In the genomic region with DNA sequence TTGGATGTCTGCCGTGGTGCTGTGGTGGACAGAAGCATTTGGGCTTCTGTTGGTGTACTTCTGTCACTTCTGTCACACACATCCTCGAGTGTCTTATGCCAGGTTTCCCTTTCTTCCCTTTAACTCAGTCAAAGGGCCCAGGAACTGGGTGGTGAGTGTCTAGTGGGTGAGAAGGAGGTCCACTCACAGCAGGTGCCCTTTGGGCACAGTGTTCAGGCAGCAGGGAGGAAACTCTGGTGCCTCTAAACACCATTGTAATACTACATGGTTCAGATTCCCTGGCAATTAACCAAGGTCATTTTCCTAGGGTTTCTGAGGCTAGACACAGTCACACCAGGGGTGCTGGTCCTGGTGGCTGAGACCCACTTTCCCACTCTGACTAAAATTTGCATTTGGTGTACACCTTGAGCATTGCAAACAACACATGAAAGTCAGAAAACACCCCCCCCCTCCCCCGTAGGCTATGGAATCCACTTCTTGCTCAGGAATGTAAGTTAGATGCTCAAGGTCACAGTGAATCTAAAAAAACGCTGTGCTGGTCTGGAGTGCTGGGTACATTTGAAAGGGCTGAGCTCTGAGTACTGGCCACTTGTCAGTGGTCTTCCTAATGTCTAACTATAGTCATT, we compare ENCODE assay signal across 28 mouse cellular contexts. TPM values are rescaled to one million over a fixed set of nuclear protein-coding genes. Genes with fewer than 3 reads are reported as not detected.
A peak's percentile ranks its signal among the peaks of the same experiment; 100 is the strongest.
DNase-seq lines count a peak whose midpoint lies in the region; ATAC-seq and TF ChIP-seq lines count a peak whose summit lies in the region.
"Had no signal": no experiment of that assay in that cellular context is flagged by ENCODE, and none has a peak within 500 bp of the region (broad histone marks: within the 10 kb centered on the region; RNA-seq: fewer than 3 reads in every experiment).

No protein-coding gene starts in this region.

- H3K36me3 ChIP-seq in hindbrain, postnatal 0 days (ENCODE audit: insufficient read depth, low read length): no peaks in the 10 kb centered on the region
- no peaks in the 10 kb centered on the region for H3K36me3 ChIP-seq in hindbrain, embryonic 13.5 days
- H3K36me3 ChIP-seq: embryonic facial prominence, embryonic 12.5 days; embryonic facial prominence, embryonic 15.5 days; heart, embryonic 12.5 days; heart, embryonic 15.5 days; hindbrain, embryonic 15.5 days; intestine, embryonic 15.5 days had no signal

- H3K9me3 ChIP-seq in hindbrain, postnatal 0 days (ENCODE audit: low read length): no peaks in the 10 kb centered on the region
- no peaks in the 10 kb centered on the region for H3K9me3 ChIP-seq in hindbrain, embryonic 13.5 days
- H3K9me3 ChIP-seq: embryonic facial prominence, embryonic 12.5 days; embryonic facial prominence, embryonic 15.5 days; heart, embryonic 12.5 days; heart, embryonic 15.5 days; hindbrain, embryonic 15.5 days; intestine, embryonic 15.5 days had no signal

- H3K4me1 ChIP-seq in cerebellum, adult 2 months (ENCODE audit: control insufficient read depth, insufficient read depth, low read length): peaks cover 13% of the 10 kb centered on the region; the same call in 1 of the 2 replicates
- H3K4me1 ChIP-seq in hindbrain, postnatal 0 days (ENCODE audit: insufficient read depth, low read length): no peaks in the 10 kb centered on the region
- peaks cover 36% of the 10 kb centered on the region for H3K4me1 ChIP-seq in hindbrain, embryonic 13.5 days (replicated peaks)

- H3K4me3 ChIP-seq in cerebellum, adult 2 months (replicated peaks; ENCODE audit: insufficient read depth, low read depth, low read length): peak overlapping the region; percentile 30
- H3K4me3 ChIP-seq in hindbrain, postnatal 0 days (ENCODE audit: low read length): no peak overlapping the region
- no peak overlapping the region for H3K4me3 ChIP-seq in hindbrain, embryonic 13.5 days
- no peak overlapping the region; the same call in 1 of the 2 replicates for H3K4me3 ChIP-seq in layer of hippocampus, adult 2 months
- H3K4me3 ChIP-seq: embryonic facial prominence, embryonic 12.5 days; embryonic facial prominence, embryonic 15.5 days; gastrocnemius, adult 2 months; heart, embryonic 12.5 days; heart, embryonic 15.5 days; hindbrain, embryonic 15.5 days; intestine, embryonic 15.5 days had no signal

- WGBS in cerebellum, adult 2 months: 35% methylated on average over 4 of the region's 4 CpGs
- 56% methylated on average over 4 of the region's 4 CpGs for WGBS in hindbrain, postnatal 0 days
- WGBS in hindbrain, embryonic 13.5 days: 62% methylated on average over 4 of the region's 4 CpGs

- no peak for ATAC-seq in hindbrain, postnatal 0 days
- ATAC-seq in hindbrain, embryonic 13.5 days (ENCODE audit: low FRiP score): no peak
- ATAC-seq: forebrain, embryonic 14.5 days; forebrain, postnatal 0 days; intestine, embryonic 15.5 days had no signal

- H3K9ac ChIP-seq in hindbrain, postnatal 0 days (replicated peaks; ENCODE audit: low read length): no peak overlapping the region
- H3K9ac ChIP-seq in hindbrain, embryonic 13.5 days: no peak overlapping the region
- H3K9ac ChIP-seq: embryonic facial prominence, embryonic 12.5 days; embryonic facial prominence, embryonic 15.5 days; forebrain, postnatal 0 days; heart, embryonic 12.5 days; heart, embryonic 15.5 days; hindbrain, embryonic 15.5 days; intestine, embryonic 15.5 days had no signal

- H3K27ac ChIP-seq in cerebellum, adult 2 months (ENCODE audit: insufficient read depth, low read length): peak overlapping the region; percentile 48
- no peak overlapping the region for H3K27ac ChIP-seq in hindbrain, postnatal 0 days
- no peak overlapping the region for H3K27ac ChIP-seq in hindbrain, embryonic 13.5 days
- H3K27ac ChIP-seq in layer of hippocampus, adult 2 months: peak overlapping the region; percentile 96
- H3K27ac ChIP-seq: embryonic facial prominence, embryonic 12.5 days; embryonic facial prominence, embryonic 15.5 days; gastrocnemius, adult 2 months; heart, embryonic 15.5 days; hindbrain, embryonic 15.5 days; intestine, embryonic 15.5 days had no signal

- H3K4me2 ChIP-seq in hindbrain, postnatal 0 days (ENCODE audit: low read depth, low read length): 0 out of 2 replicates have a peak overlapping the region, but pooled peaks have one; percentile 3
- no peak overlapping the region for H3K4me2 ChIP-seq in hindbrain, embryonic 13.5 days
- H3K4me2 ChIP-seq: embryonic facial prominence, embryonic 12.5 days; embryonic facial prominence, embryonic 15.5 days; heart, embryonic 12.5 days; heart, embryonic 15.5 days; hindbrain, embryonic 15.5 days; intestine, embryonic 15.5 days had no signal

- no peaks in the 10 kb centered on the region for H3K27me3 ChIP-seq in cerebellum, adult 2 months (ENCODE audit: control insufficient read depth, insufficient read depth, low read length)
- H3K27me3 ChIP-seq in hindbrain, postnatal 0 days (ENCODE audit: insufficient read depth, low read length): no peaks in the 10 kb centered on the region
- H3K27me3 ChIP-seq in hindbrain, embryonic 13.5 days: no peaks in the 10 kb centered on the region
- H3K27me3 ChIP-seq: embryonic facial prominence, embryonic 12.5 days; embryonic facial prominence, embryonic 15.5 days; hindbrain, embryonic 15.5 days; intestine, embryonic 15.5 days had no signal

- TF ChIP-seq CTCF in cerebellum, adult 2 months (IDR thresholded peaks at IDR 0.05; ENCODE audit: borderline replicate concordance, insufficient read depth, low read depth, low read length): no peak
- TF ChIP-seq CTCF in hindbrain, postnatal 0 days (IDR thresholded peaks at IDR 0.05; ENCODE audit: low read depth): no peak
- TF ChIP-seq CTCF in layer of hippocampus, adult 2 months (conservative IDR thresholded peaks at IDR 0.05): no peak

- peak; percentile 47 to 53 for DNase-seq in cerebellum, adult 2 months
- DNase-seq in cerebellum, adult 8-10 months: no peak
- no peak for DNase-seq in hindbrain, postnatal 0 days (ENCODE audit: low spot score)
- no peak for DNase-seq in layer of hippocampus, adult 2 months (ENCODE audit: low spot score in 2 of 2)
- no peak for DNase-seq in layer of hippocampus, postnatal 25 days (ENCODE audit: extremely low spot score in 1 of 2, low spot score in 1 of 2)
- DNase-seq in ZHBTc4 (ENCODE audit: low read depth, low spot score): peak; percentile 79
- no peak for DNase-seq in spleen, postnatal 10 days (ENCODE audit: low spot score in 2 of 2)
- DNase-seq: adrenal gland, adult 2 months; adrenal gland, postnatal 14 days; B cell, adult 2 months; cerebellum, adult 11 months; forebrain, postnatal 0 days; gastrocnemius, adult 2 months; gastrocnemius, postnatal 14 days; heart, adult 11 months; heart, postnatal 14 days; heart, postnatal 4 days; kidney, adult 18-20 months had no signal

- no peak for TF ChIP-seq POLR2A in cerebellum, adult 2 months (IDR thresholded peaks at IDR 0.05; ENCODE audit: borderline replicate concordance, insufficient read depth, low read length)

RNA-seq across cellular contexts. Expression of a gene that starts 4.2 kb away (rescaled TPM):
- polyA plus RNA-seq in cerebellum, adult 2 months (2012; rRNA removed): 28.4 and 33.8 TPM in 2 replicates
- 7.5 and 10.0 TPM in 2 replicates for total RNA-seq in hindbrain, postnatal 0 days (2014; rRNA removed)
- polyA plus RNA-seq in hindbrain, postnatal 0 days (2015; fragmentation: Nextera tagmentation; extraction: Ambion mirVana): 20.7 and 26.2 TPM in 2 replicates
- polyA plus RNA-seq in hindbrain, embryonic 13.5 days (2015; fragmentation: Nextera tagmentation; extraction: Ambion mirVana): 34.0 and 36.1 TPM in 2 replicates
- 10 to 100 TPM; 35.8 to 37.8 TPM for total RNA-seq in layer of hippocampus, adult 2 months (2021)
- 10 to 100 TPM; 35.6 to 36.4 TPM for total RNA-seq in layer of hippocampus, postnatal 25 days (2021)
- total RNA-seq: CH12.LX; common myeloid progenitor, adult 5-6 weeks had no signal

RNA-seq across cellular contexts. Expression of a gene that starts 59.7 kb away (rescaled TPM):
- 17.7 and 19.3 TPM in 2 replicates for polyA plus RNA-seq in cerebellum, adult 2 months (2012; rRNA removed)
- total RNA-seq in hindbrain, postnatal 0 days (2014; rRNA removed): 9.3 and 12.4 TPM in 2 replicates
- 8.0 and 8.4 TPM in 2 replicates for polyA plus RNA-seq in hindbrain, postnatal 0 days (2015; fragmentation: Nextera tagmentation; extraction: Ambion mirVana)
- polyA plus RNA-seq in hindbrain, embryonic 13.5 days (2015; fragmentation: Nextera tagmentation; extraction: Ambion mirVana): 7.9 and 8.4 TPM in 2 replicates
- total RNA-seq in layer of hippocampus, adult 2 months (2021): 10 to 100 TPM; 20.6 to 25.6 TPM
- 10 to 100 TPM; 19.2 to 22.5 TPM for total RNA-seq in layer of hippocampus, postnatal 25 days (2021)

Comparison
In these comparisons a context has a peak if more than half of its experiments do, and no peak if none do; other contexts are left out.
1. DNase-seq: peak in cerebellum, adult 2 months (2 of 2) and ZHBTc4 (single experiment); none in cerebellum, adult 8-10 months (single experiment), hindbrain, postnatal 0 days (single experiment), layer of hippocampus, adult 2 months (0 of 2), layer of hippocampus, postnatal 25 days (0 of 2) and spleen, postnatal 10 days (0 of 2).
2. H3K27ac ChIP-seq: peak in cerebellum, adult 2 months (single experiment) and layer of hippocampus, adult 2 months (single experiment); none in hindbrain, postnatal 0 days (single experiment) and hindbrain, embryonic 13.5 days (single experiment).